Mouse (Mus musculus): ENCODE measurements at regions not wholly inside any gene's neighbourhood (a gene's known extent, or its start where the extent isn't known, plus 50 kb on each side); places are given as distances from the start of the nearest gene placed in this dataset.

GRCm38 (mm10) chr1:154080505-154081380, 120.2 kb upstream of the Zfp648 start:
- DNase-seq (ENCODE audit: low spot score) = no peak

DNA sequence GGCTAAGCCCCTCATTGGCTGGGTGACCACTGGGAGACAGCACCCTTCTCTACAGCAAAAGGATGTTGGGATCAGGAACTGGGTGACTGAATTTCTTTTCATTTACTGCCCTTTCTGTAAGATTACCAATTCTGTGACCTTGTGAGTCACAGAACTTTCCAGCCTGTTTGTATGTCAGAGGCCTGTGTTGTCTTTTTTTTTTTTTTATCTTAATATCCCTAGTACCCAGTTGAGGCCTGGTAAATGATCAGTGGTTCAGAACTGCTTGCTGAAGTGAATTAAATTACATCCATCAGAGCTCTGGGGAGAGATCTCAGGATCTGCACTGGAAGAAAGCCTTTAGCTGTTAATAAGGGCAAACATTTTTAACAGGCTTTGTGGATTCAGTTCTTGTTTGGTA, 114.8 kb upstream of the Zfp648 start:
- DNase-seq (ENCODE audit: low spot score) = no peak

GRCm38 (mm10) chr1:154089815-154090214, 111.2 kb upstream of the Zfp648 start:
- no peak for DNase-seq (ENCODE audit: low spot score)

DNA sequence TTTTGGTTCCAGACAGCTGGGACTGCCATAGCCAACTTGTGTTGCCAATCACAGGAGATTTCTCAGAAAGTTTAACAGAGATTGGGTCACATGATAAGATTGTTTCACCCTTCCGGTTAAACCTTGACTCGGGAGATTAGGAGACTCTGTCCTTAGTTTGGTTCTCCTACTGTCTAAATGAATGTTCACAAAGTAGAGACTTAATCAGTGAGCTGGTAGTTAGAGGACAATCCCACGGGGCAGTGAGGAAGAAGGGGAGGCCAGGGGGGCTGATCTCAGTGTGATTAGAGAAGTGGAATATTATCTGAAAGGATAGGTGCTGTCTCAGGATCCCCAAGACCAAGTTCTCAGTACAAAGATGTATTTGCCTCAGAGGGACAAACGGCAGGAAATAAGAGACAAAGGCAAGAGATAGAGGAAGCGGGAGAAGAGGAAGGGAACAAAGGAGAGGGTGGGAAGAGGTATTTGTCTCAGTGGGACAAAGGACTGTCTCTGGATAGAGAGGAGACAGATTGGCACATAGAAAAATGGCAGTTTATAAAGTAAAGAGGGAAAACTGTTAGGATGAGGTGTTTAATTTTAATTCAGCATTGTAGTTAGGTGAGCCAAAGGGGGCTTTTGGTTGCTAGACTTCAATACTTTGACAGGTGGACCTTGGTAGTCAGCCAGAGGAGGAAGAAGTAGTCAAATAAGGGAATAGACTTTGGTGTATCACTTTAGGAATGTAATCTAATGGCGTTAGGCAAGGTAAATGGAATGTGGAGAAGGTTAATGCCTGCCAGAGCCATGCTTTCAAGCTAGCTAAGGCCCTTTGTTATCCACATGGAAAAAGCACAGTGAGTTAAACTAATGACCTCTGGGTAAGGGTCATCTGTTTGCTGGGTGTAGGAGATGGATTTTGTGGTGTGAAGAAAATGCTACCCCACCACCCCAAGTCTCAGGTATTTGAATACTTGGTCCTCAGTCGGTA, 110.2 kb upstream of the Zfp648 start:
- no peak for DNase-seq (ENCODE audit: low spot score)

DNA sequence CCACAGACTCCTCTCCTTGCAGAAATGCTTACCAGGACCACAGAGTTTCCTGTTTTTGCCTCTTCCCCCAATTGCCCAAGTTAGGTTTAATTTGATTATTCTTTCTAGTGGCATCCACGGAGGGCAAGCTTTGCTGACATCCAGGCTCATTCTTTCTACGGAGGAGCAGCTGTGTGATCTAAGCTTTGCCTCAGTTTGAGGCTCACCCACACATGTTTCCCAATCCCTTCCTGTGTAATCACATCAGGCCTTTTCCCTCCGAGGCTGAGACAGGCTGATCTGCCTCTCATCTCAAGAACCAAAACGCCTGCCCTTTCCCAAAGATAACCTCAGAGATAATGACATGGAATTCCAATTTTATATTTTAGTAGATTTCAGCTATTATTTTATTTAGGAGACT, 107.4 kb upstream of the Zfp648 start:
- DNase-seq (ENCODE audit: low spot score) = no peak

GRCm38 (mm10) chr1:154094357-154094756, 106.6 kb upstream of the Zfp648 start:
- no peak for DNase-seq (ENCODE audit: low spot score)

DNA sequence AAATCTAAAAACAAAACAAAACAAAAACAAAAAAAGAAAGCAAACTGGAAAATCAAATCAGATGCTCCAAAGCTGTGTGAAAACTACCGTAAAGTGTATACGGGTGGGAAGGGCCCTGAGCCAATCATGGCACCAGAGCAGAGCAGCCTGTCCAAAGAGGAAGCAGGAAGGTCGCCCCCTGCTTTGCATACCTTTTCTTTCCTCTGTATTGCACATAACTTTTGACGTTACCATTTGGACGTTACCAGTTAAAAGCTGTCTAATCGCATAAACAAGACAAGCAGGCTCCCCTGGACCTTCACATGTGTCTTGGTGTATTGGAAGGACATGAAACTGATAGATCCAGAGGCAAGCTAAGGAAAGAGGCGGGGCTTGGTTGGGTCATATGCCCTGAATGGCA, 104.9 kb upstream of the Zfp648 start:
- DNase-seq (ENCODE audit: low spot score) = no peak

GRCm38 (mm10) chr1:154096911-154097310, 104.1 kb upstream of the Zfp648 start:
- DNase-seq (ENCODE audit: low spot score) = no peak

DNA sequence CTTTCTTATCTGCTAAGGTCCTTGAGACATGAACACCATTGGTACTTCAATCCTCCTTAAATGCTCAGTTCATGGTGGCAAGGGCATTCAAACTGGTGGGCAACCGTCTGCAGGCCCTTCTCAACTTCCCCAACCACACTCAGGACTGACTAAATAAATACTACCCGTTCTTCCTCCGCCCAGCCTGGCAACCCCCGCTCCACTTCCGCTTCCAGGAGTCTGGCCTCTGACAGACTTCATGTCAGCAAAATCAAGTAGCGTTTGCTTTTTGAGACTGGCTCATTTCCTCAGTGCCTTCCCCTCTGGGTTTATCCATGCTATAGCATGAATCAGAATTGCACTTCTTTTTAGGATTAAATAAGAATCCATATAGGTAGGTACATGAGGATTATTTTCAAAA, 103.3 kb upstream of the Zfp648 start:
- no peak for DNase-seq (ENCODE audit: low spot score)

- no peak for DNase-seq (ENCODE audit: low spot score)
Measured at GRCm38 (mm10) chr1:154100556-154100955, 100.4 kb upstream of the Zfp648 start.

DNA sequence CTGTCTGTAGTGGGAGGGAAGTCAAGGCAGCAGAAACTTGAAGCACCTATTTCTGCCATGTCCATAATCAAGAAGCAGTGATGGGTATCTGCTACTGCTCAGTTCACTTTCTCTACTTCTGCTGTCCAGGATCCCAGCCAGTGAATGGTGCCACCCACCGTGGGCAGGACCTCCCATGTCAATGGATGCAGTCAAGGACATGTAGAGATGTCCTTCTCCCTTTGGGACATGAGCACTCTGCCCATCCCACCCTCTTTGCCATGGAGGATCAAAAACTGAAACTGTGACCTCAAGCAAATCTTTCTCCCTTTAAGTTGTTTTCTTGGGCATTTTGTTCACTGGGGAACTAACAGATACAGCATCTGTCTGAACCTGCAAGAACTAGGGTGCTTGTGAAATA, 99.6 kb upstream of the Zfp648 start:
- no peak for DNase-seq (ENCODE audit: low spot score)

- no peak for DNase-seq (ENCODE audit: low spot score)
Measured at GRCm38 (mm10) chr1:154102191-154102590, 98.8 kb upstream of the Zfp648 start.

DNA sequence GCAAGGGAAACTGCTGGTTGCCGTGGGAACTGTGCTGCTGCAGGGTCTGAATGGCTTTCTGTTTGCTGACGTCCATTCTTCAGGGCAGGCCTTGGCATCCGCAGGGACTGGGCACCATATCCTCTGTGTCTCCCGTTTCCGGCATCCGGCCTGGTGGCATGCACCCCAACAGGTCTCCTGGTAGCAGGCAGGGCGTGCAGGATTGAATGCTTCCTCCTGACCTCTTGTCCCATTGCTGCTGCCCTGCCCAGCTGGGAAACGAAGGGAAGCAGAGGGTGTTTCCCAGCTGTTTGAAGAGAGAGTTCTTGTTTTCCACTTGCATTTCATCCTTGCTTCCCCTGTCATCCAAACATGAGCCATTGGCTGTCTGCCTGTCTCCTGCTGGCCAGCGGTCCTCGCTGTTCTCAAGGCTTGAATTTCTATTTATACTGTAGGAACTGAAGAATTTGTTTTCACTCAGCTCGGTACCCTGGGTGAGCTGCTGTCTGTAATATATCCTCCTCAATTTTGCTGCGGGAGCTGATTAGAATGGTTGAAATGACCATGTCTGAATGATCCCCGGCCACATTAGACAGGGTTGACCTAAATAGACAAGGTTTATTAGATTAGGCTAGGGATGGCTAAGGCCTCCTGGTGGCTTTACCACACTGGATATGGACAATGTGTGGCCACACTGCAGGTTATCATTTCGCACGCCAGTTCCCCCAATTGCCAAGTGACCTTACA, 98.0 kb upstream of the Zfp648 start:
- no peak for DNase-seq (ENCODE audit: low spot score)

GRCm38 (mm10) chr1:154103597-154103923, 97.4 kb upstream of the Zfp648 start:
- DNase-seq (ENCODE audit: low spot score) = no peak

- DNase-seq (ENCODE audit: low spot score) = no peak
Measured at GRCm38 (mm10) chr1:154104006-154104600, 96.9 kb upstream of the Zfp648 start.

DNA sequence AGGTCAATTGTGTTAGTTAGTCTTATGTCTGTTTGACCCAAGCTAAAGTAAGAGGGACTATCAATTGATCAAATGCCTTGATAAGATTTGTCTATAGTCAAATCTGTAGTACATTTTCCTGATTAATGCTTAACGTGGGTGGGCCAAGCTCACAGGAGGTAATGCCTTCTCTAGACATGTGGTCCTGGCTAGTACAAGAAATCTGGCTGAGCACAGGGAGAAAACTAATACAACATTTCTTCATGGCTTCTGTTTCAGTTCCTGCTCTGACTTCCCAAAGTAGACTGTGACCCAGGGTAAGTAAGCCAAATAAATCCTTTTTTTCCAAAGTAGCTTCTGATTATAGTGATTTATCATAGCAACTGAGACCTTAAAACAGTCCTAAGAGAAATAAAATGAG, 96.2 kb upstream of the Zfp648 start:
- DNase-seq (ENCODE audit: low spot score) = no peak

DNA sequence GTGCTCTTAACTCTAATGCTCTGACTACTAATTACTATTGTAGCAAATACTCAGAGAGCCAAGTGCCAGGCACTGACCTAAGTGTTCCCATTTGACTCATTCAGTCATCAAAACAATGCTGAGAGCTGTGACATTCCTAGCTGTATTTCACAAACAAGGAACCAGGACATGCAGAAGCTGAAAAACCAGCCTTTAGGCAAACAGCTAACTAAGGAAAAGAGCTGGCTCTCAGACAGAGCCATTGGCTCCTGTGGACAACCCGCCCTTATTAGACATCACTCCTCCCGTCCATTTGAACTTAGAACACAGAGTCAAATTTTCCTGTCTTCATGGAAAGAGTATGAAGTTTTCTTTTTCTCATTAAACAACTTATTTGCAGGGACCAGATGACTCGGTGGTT, 88.5 kb upstream of the Zfp648 start:
- DNase-seq (ENCODE audit: low spot score) = no peak

GRCm38 (mm10) chr1:154113291-154114050, 87.5 kb upstream of the Zfp648 start:
- no peak for DNase-seq (ENCODE audit: low spot score)

DNA sequence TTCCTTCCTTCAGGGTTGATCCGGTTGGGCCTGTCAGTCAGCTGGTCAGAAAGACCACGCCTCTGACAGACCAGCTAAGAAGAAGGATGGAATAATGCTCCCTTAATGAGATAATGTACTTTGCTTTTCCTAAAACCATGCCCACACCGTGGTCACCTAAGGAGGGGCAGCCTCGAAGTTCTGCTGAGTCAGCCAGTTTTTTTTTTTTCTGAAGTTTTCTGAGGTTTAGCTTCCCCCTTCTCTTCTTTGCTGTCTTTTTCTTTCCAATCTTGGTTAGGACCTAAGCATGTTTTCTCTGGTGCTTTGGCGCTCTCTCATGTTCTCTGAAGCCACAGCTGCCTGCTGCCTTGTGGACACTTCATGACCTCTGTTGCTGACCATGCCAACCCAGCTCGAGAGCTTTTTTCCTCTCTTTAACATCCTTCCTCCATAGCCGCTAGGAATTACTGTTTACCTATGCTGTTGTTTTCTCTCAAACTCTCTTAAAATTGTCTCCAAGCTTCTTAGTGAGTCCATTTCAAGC, 84.7 kb upstream of the Zfp648 start:
- no peak for DNase-seq (ENCODE audit: low spot score)

DNA sequence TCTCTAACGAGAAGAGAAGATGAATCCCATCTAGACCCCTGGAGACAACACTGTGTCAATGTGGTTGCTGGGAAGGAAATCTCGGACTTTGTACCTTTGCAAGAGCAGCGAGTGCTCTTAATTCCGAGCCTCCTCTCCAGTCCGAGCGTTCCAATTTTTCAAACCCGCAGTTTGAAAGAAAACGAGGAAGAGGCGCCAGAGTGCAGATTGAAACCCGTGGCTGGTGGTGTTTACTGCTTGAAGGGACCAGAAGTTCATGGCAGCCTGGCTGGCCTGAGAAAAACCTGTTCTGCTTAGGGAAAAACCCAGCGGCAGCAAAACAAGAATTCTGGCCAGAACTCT, 83.7 kb upstream of the Zfp648 start:
- DNase-seq (ENCODE audit: low spot score) = no peak

DNA sequence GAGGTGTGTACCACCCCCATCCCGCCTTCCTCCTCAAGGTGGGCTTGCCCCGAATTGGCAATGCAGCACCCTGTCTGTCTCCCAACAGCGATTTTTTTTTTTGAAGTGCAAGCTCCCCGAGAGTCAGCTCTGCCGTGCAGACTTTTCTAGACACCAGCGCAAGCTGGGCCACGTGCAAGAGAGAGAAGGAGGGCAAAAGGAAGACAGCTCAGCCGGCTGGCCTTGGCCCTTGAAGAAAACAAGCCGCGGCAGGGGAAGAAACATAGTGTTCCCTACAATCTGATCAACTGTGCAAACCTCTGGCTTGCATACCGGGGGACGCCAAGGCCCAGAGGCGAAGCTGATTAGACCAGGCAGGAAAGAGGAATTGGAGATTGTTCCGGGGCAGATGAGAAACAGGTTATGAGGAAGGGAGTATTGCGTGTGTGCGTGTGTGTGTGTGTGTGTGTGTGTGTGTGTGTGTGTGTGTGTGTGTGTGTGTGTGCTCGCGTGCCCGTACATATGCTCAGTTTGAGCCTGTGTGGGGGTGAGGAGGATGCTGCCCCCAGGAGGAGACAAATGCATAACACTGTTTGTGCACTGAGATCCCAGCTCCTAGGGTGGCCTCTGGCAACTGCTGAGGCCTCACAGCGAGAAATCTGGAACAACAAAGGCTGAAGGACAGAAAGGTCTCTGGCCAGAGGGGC, 83.2 kb upstream of the Zfp648 start:
- DNase-seq (ENCODE audit: low spot score) = no peak

Data from urinary bladder, postnatal 10 days (tissue).